Mouse (Mus musculus): ENCODE results near the gene Zfp296. TPM values are rescaled to one million over a fixed set of nuclear protein-coding genes. Genes with fewer than 3 reads are reported as not detected.
A peak's percentile ranks its signal among the peaks of the same experiment; 100 is the strongest.

Gene Zfp296
- polyA plus RNA-seq, 1 experiment from 2014 or later = 0.34 TPM

DNA sequence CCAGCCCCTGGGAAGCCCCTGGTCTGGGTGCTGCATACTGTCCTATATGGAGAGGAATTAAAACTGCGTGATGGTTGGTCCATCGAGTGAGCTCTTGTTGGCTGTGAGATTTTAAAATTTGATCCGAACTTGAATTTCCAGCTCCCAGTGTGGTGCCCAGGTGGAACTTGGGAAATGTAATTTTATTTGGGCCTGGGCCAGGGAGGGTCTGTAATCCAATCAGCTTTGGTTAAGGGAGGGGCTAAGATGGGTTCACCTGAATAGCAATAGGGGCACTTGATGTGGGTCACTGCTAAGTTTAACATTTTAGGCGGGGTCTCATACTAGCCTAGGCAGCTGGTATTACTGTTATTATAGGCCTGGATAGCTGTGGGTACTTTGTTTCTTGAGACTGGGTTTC lies 1.3 kb downstream of the Zfp296 start:
- peaks cover 10% of the 10 kb centered on the region; the same call in 1 of the 2 replicates for H3K36me3 ChIP-seq (ENCODE audit: insufficient read depth, low read length)
- H3K9ac ChIP-seq (ENCODE audit: low read depth, low read length) = no peak overlapping the region
- no peak overlapping the region for H3K4me3 ChIP-seq (replicated peaks; ENCODE audit: low read depth, low read length)
- TF ChIP-seq CTCF (IDR thresholded peaks at IDR 0.05; ENCODE audit: low read depth) = no peak
- no peak overlapping the region for H3K4me2 ChIP-seq (ENCODE audit: low read length)
- ATAC-seq (replicated peaks; ENCODE audit: low FRiP score, low read depth) = no peak
- H3K27ac ChIP-seq = no peak overlapping the region
- H3K27me3 ChIP-seq (ENCODE audit: insufficient read depth, low read length) = peaks cover 13% of the 10 kb centered on the region; the same call in 1 of the 2 replicates
- H3K4me1 ChIP-seq (replicated peaks; ENCODE audit: insufficient read depth, low read length) = peaks cover 6% of the 10 kb centered on the region; the same call in 1 of the 2 replicates
- 59% methylated on average over 4 of the region's 4 CpGs for WGBS
- no peak for DNase-seq (ENCODE audit: low spot score)
- no peaks in the 10 kb centered on the region for H3K9me3 ChIP-seq (replicated peaks; ENCODE audit: low read length)

DNA sequence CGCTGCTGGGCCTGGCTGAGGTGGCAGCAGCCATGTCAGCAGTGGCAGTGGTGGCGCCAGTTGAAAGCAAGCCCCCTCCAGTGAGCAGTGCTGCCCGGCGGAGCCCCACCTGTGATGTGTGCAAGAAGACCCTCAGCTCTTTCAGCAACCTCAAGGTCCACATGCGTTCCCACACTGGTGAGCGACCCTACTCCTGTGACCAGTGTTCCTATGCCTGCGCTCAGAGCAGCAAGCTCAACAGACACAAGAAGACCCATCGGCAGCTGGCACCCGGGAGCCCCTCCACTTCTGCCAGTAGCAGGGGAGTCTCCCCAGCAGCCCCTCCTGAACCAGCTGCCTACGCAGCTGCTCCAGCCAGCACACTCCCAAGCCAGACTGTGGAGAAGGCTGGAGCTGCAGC lies 2.7 kb downstream of the Zfp296 start:
- no peak for TF ChIP-seq CTCF (IDR thresholded peaks at IDR 0.05; ENCODE audit: low read depth)
- 84% methylated on average over 10 of the region's 10 CpGs for WGBS
- ATAC-seq (replicated peaks; ENCODE audit: low FRiP score, low read depth) (no peak), DNase-seq (ENCODE audit: low spot score) (no peak)
- Histone ChIP-seq H3K4me2 (ENCODE audit: low read length) (no peak overlapping the region), H3K4me1 (replicated peaks; ENCODE audit: insufficient read depth, low read length) (peaks cover 6% of the 10 kb centered on the region; the same call in 1 of the 2 replicates), H3K27me3 (ENCODE audit: insufficient read depth, low read length) (peaks cover 13% of the 10 kb centered on the region; the same call in 1 of the 2 replicates), H3K27ac (no peak overlapping the region), H3K4me3 (replicated peaks; ENCODE audit: low read depth, low read length) (no peak overlapping the region), H3K36me3 (ENCODE audit: insufficient read depth, low read length) (peaks cover 23% of the 10 kb centered on the region), H3K9ac (ENCODE audit: low read depth, low read length) (no peak overlapping the region), H3K9me3 (replicated peaks; ENCODE audit: low read length) (no peaks in the 10 kb centered on the region)

- Histone ChIP-seq H3K4me3 (replicated peaks; ENCODE audit: low read depth, low read length) (no peak overlapping the region), H3K4me2 (ENCODE audit: low read length) (no peak overlapping the region), H3K4me1 (replicated peaks; ENCODE audit: insufficient read depth, low read length) (peaks cover 6% of the 10 kb centered on the region; the same call in 1 of the 2 replicates), H3K9me3 (replicated peaks; ENCODE audit: low read length) (no peaks in the 10 kb centered on the region), H3K27ac (no peak overlapping the region), H3K27me3 (ENCODE audit: insufficient read depth, low read length) (peaks cover 13% of the 10 kb centered on the region; the same call in 1 of the 2 replicates), H3K36me3 (ENCODE audit: insufficient read depth, low read length) (peaks cover 30% of the 10 kb centered on the region), H3K9ac (ENCODE audit: low read depth, low read length) (no peak overlapping the region)
- no peak for DNase-seq (ENCODE audit: low spot score)
- ATAC-seq (replicated peaks; ENCODE audit: low FRiP score, low read depth) = no peak
- no peak for TF ChIP-seq CTCF (IDR thresholded peaks at IDR 0.05; ENCODE audit: low read depth)
- 91% methylated on average over 8 of the region's 8 CpGs for WGBS
Observed at GRCm38 (mm10) chr7:19580634-19581033, 3.5 kb downstream of the Zfp296 start.

DNA sequence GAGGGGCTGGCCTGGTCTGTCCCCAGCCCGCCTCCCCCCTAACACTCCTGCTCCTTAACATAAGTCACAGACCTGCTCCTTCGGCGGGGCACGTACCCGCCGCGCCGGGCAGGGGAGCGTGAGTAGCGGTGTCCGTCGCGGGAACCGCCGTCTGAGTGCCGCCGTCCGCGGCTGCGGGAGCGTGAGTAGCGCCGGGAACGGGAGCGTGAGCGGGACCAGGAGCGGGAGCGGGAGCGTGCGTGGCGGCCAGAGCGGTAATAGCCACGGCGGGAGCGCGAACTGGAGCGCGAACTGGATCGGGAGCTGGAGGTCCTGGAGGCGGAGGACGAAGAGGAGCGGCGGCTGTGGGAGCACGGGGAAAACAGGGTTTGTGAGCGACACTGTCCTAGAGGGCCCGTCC lies 9.2 kb downstream of the Zfp296 start:
- Histone ChIP-seq H3K27me3 (ENCODE audit: insufficient read depth, low read length) (no peaks in the 10 kb centered on the region), H3K9me3 (replicated peaks; ENCODE audit: low read length) (no peaks in the 10 kb centered on the region), H3K4me2 (ENCODE audit: low read length) (no peak overlapping the region), H3K9ac (ENCODE audit: low read depth, low read length) (no peak overlapping the region), H3K27ac (no peak overlapping the region), H3K36me3 (ENCODE audit: insufficient read depth, low read length) (peaks cover 59% of the 10 kb centered on the region), H3K4me1 (replicated peaks; ENCODE audit: insufficient read depth, low read length) (no peaks in the 10 kb centered on the region), H3K4me3 (replicated peaks; ENCODE audit: low read depth, low read length) (no peak overlapping the region)
- no peak for ATAC-seq (replicated peaks; ENCODE audit: low FRiP score, low read depth)
- DNase-seq (ENCODE audit: low spot score) = no peak
- no peak for TF ChIP-seq CTCF (IDR thresholded peaks at IDR 0.05; ENCODE audit: low read depth)
- WGBS = 83% methylated on average over 45 of the region's 46 CpGs

DNA sequence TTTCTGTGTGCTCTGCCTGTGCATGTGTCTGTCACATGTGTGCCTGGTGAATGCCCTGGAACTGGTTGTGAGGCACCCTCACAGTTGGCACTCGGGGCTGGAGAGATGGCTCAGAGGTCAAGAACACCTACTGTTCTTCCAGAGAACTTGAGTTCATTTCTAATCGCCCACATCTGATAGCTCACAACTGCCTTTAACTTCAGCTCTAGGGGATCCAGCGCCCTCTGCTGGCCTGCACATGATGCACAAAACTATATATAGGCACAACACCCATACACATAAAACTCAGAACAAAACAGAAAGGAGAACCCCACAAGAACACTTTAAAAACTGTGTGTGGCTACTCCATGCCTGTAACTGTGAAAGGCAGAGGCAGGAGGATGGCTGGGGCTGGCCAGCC lies 12.1 kb downstream of the Zfp296 start:
- no peak overlapping the region for H3K4me2 ChIP-seq (ENCODE audit: low read length)
- peaks cover 76% of the 10 kb centered on the region for H3K36me3 ChIP-seq (ENCODE audit: insufficient read depth, low read length)
- peak; percentile 79 for TF ChIP-seq CTCF (IDR thresholded peaks at IDR 0.05; ENCODE audit: low read depth)
- H3K9ac ChIP-seq (ENCODE audit: low read depth, low read length) = no peak overlapping the region
- no peak overlapping the region for H3K4me3 ChIP-seq (replicated peaks; ENCODE audit: low read depth, low read length)
- H3K27me3 ChIP-seq (ENCODE audit: insufficient read depth, low read length) = no peaks in the 10 kb centered on the region
- H3K27ac ChIP-seq = no peak overlapping the region
- H3K4me1 ChIP-seq (replicated peaks; ENCODE audit: insufficient read depth, low read length) = no peaks in the 10 kb centered on the region
- WGBS = 64% methylated on average over 3 of the region's 3 CpGs
- no peaks in the 10 kb centered on the region for H3K9me3 ChIP-seq (replicated peaks; ENCODE audit: low read length)
- ATAC-seq (replicated peaks; ENCODE audit: low FRiP score, low read depth) = no peak
- peak; percentile 71 for DNase-seq (ENCODE audit: low spot score)

DNA sequence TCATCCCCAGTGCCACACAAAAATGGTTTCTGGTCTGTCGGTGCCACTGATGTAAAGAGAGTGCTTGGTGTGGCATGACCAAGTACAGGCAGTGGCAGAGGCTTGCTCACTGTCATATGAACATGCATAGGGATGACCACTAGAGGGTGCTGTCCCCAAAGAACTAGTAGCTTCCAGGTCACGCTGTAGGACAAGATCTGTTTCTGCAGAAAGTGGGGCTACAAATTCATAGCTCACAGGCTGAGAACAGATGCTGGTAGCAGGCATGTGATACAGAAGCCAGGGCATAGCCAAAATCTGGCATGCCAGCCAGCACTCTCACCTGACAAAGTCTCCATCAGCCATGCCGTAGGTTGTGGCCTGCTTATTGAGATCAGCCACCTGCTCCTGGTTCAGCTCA lies 12.8 kb downstream of the Zfp296 start:
- Histone ChIP-seq H3K27ac (no peak overlapping the region), H3K4me1 (replicated peaks; ENCODE audit: insufficient read depth, low read length) (no peaks in the 10 kb centered on the region), H3K4me2 (ENCODE audit: low read length) (no peak overlapping the region), H3K36me3 (ENCODE audit: insufficient read depth, low read length) (peaks cover 75% of the 10 kb centered on the region), H3K9ac (ENCODE audit: low read depth, low read length) (no peak overlapping the region), H3K9me3 (replicated peaks; ENCODE audit: low read length) (no peaks in the 10 kb centered on the region), H3K27me3 (ENCODE audit: insufficient read depth, low read length) (no peaks in the 10 kb centered on the region), H3K4me3 (replicated peaks; ENCODE audit: low read depth, low read length) (no peak overlapping the region)
- WGBS = 58% methylated on average over 3 of the region's 3 CpGs
- DNase-seq (ENCODE audit: low spot score) (peak; percentile 93), ATAC-seq (replicated peaks; ENCODE audit: low FRiP score, low read depth) (no peak; the same call in 1 of the 2 replicates)
- peak; percentile 92 for TF ChIP-seq CTCF (IDR thresholded peaks at IDR 0.05; ENCODE audit: low read depth)
